Mouse (Mus musculus) heart, embryonic 13.5 days (tissue): ENCODE data around the gene Repin1. TPM values are rescaled to one million over a fixed set of nuclear protein-coding genes. Genes with fewer than 3 reads are reported as not detected.

Experiments used
- ATAC-seq: fragments of 200-750 bp; cut with Nextera tagmentation; 2 replicates; pipeline ENCODE4 v1.8.0; 2017; ENCODE audit warnings: moderate TSS enrichment; ENCODE audit not compliant: insufficient number of reproducible peaks, low FRiP score, low TSS enrichment; ENCODE audit errors: extremely low read depth
- H3K27ac ChIP-seq: fragments of 300-500 bp; sonication (generic); replicated peaks from 2 replicates; pipeline ENCODE4 v1.5.1; 2015; ENCODE audit warnings: moderate library complexity, mild to moderate bottlenecking, inconsistent platforms
- H3K27me3 ChIP-seq: fragments of 300-500 bp; sonication (generic); replicated peaks from 2 replicates; pipeline ENCODE4 v1.6.1; 2015; ENCODE audit warnings: mild to moderate bottlenecking, inconsistent platforms
- H3K36me3 ChIP-seq: fragments of 300-500 bp; sonication (generic); 2 replicates; pipeline ENCODE4 v1.6.1; 2015; ENCODE audit warnings: mild to moderate bottlenecking, inconsistent platforms
- H3K4me1 ChIP-seq: fragments of 300-500 bp; sonication (generic); 2 replicates; pipeline ENCODE4 v1.6.1; 2015; ENCODE audit warnings: inconsistent platforms
- H3K4me2 ChIP-seq: fragments of 300-500 bp; sonication (generic); 2 replicates; pipeline ENCODE4 v1.6.1; 2015; ENCODE audit warnings: inconsistent platforms, mild to moderate bottlenecking, moderate library complexity
- H3K4me3 ChIP-seq: fragments of 300-500 bp; sonication (generic); 2 replicates; pipeline ENCODE4 v1.5.1; 2015; ENCODE audit warnings: moderate library complexity, mild to moderate bottlenecking, inconsistent platforms
- H3K9ac ChIP-seq: fragments of 300-500 bp; sonication (generic); 2 replicates; pipeline ENCODE4 v1.6.1; 2015; ENCODE audit warnings: inconsistent platforms, mild to moderate bottlenecking, moderate library complexity
- H3K9me3 ChIP-seq: fragments of 300-500 bp; sonication (generic); 2 replicates; pipeline ENCODE4 v1.6.1; 2016; ENCODE audit warnings: inconsistent platforms
- WGBS: fragments of 180-500 bp; shearing (Covaris S2); methylation state at CpG from one replicate; pipeline ENCODE4 v1.1.7; 2015; ENCODE audit warnings: mixed read lengths; 5-methylcytosine and 5-hydroxymethylcytosine counted together
- polyA plus RNA-seq: library from polyadenylated mRNA; unstranded; fragments of >200 nt; fragmentation: Nextera tagmentation; extraction: Ambion mirVana; gene quantifications from 2 replicates; pipeline ENCODE4 v1.2.1, GENCODE M21; 2015

Repin1 gene
- polyA plus RNA-seq, 1 experiment from 2014 or later: 22.5 TPM

GRCm38 (mm10) chr6:48582037-48582436 lies 11.6 kb upstream of the Repin1 start:
- Histone ChIP-seq H3K9ac (no peak overlapping the region), H3K27me3 (no peaks in the 10 kb centered on the region), H3K27ac (0 out of 2 replicates have a peak overlapping the region, but pooled peaks have one; percentile 32), H3K4me2 (no peak overlapping the region), H3K4me1 (peaks cover 37% of the 10 kb centered on the region), H3K36me3 (no peaks in the 10 kb centered on the region), H3K9me3 (no peaks in the 10 kb centered on the region), H3K4me3 (no peak overlapping the region)
- no peak for ATAC-seq
- WGBS: 64% methylated on average over 3 of the region's 3 CpGs

- 22% methylated on average over 6 of the region's 6 CpGs for WGBS
- Histone ChIP-seq H3K4me2 (peak within 1 kb of the TSS; percentile 32), H3K27ac (peak within 1 kb of the TSS; percentile 83)
Measured at GRCm38 (mm10) chr6:48589194-48589750, 4.4 kb upstream of the Repin1 start, which contains the start of gene Gm45021. Gene Gm45021, plus strand, starts transcription at chr6:48589610.

GRCm38 (mm10) chr6:48591221-48591845 lies 2.4 kb upstream of the Repin1 start:
- Histone ChIP-seq H3K27ac (no peak overlapping the region), H3K9me3 (peaks cover 12% of the 10 kb centered on the region), H3K4me3 (no peak overlapping the region), H3K4me1 (peaks cover 35% of the 10 kb centered on the region), H3K27me3 (no peaks in the 10 kb centered on the region), H3K9ac (no peak overlapping the region), H3K36me3 (peaks cover 14% of the 10 kb centered on the region), H3K4me2 (no peak overlapping the region)
- 82% methylated on average over 3 of the region's 3 CpGs for WGBS
- ATAC-seq: no peak

More at GRCm38 (mm10) chr6:48589194-48589750, 4.4 kb upstream of the Repin1 start, which contains the start of gene Gm45021:
- Histone ChIP-seq H3K4me3 (no peak within 1 kb of the TSS), H3K9me3 (no peaks in the 10 kb centered on the region), H3K9ac (peak within 1 kb of the TSS; percentile 53), H3K36me3 (no peaks in the 10 kb centered on the region), H3K4me1 (peaks cover 21% of the 10 kb centered on the region), H3K27me3 (no peaks in the 10 kb centered on the region)
- no peak for ATAC-seq

- Histone ChIP-seq H3K27ac (no peak overlapping the region), H3K9ac (no peak overlapping the region), H3K4me3 (no peak overlapping the region), H3K36me3 (peaks cover 19% of the 10 kb centered on the region), H3K4me1 (peaks cover 35% of the 10 kb centered on the region), H3K4me2 (no peak overlapping the region), H3K9me3 (peaks cover 17% of the 10 kb centered on the region), H3K27me3 (no peaks in the 10 kb centered on the region)
- ATAC-seq: no peak
- WGBS: 81% methylated on average over 6 of the region's 6 CpGs
Measured at GRCm38 (mm10) chr6:48591871-48592270, 1.8 kb upstream of the Repin1 start.

- WGBS: 2% methylated on average over 37 of the region's 41 CpGs
Measured at GRCm38 (mm10) chr6:48594043-48594738, 508 bp downstream of the Repin1 start.

GRCm38 (mm10) chr6:48595278-48595677 lies 1.6 kb downstream of the Repin1 start:
- WGBS: 63% methylated on average over 1 of the region's 1 CpGs
- H3K36me3 ChIP-seq: peaks cover 53% of the 10 kb centered on the region
- ATAC-seq: no peak
- peak overlapping the region; percentile 97 for H3K9ac ChIP-seq
- H3K27ac ChIP-seq: no peak overlapping the region
- H3K27me3 ChIP-seq: no peaks in the 10 kb centered on the region
- H3K4me2 ChIP-seq: peak overlapping the region; percentile 80
- peaks cover 31% of the 10 kb centered on the region for H3K9me3 ChIP-seq
- peaks cover 20% of the 10 kb centered on the region for H3K4me1 ChIP-seq
- peak overlapping the region; percentile 85 for H3K4me3 ChIP-seq

More at GRCm38 (mm10) chr6:48594043-48594738, 508 bp downstream of the Repin1 start:
- Histone ChIP-seq H3K27ac (peak overlapping the region; percentile 91), H3K9ac (peak overlapping the region; percentile 97), H3K9me3 (peaks cover 31% of the 10 kb centered on the region), H3K4me1 (peaks cover 31% of the 10 kb centered on the region), H3K36me3 (peaks cover 42% of the 10 kb centered on the region), H3K4me2 (peak overlapping the region; percentile 80), H3K4me3 (peak overlapping the region; percentile 85), H3K27me3 (no peaks in the 10 kb centered on the region)
- peak; percentile 38 for ATAC-seq

GRCm38 (mm10) chr6:48596545-48597232 lies 3.0 kb downstream of the Repin1 start:
- Histone ChIP-seq H3K9me3 (peaks cover 31% of the 10 kb centered on the region), H3K27me3 (no peaks in the 10 kb centered on the region), H3K4me1 (peaks cover 26% of the 10 kb centered on the region), H3K36me3 (peaks cover 57% of the 10 kb centered on the region), H3K4me3 (no peak overlapping the region), H3K4me2 (no peak overlapping the region), H3K9ac (no peak overlapping the region), H3K27ac (no peak overlapping the region)
- 93% methylated on average over 45 of the region's 45 CpGs for WGBS
- ATAC-seq: no peak

- no peak overlapping the region for H3K4me3 ChIP-seq
Measured at GRCm38 (mm10) chr6:48597233-48597625, 3.5 kb downstream of the Repin1 start.

GRCm38 (mm10) chr6:48600594-48600993 lies 6.9 kb downstream of the Repin1 start:
- peaks cover 16% of the 10 kb centered on the region for H3K4me1 ChIP-seq
- H3K27me3 ChIP-seq: no peaks in the 10 kb centered on the region
- H3K4me3 ChIP-seq: no peak overlapping the region
- no peak overlapping the region for H3K4me2 ChIP-seq
- no peak overlapping the region for H3K9ac ChIP-seq
- H3K9me3 ChIP-seq: peaks cover 27% of the 10 kb centered on the region
- WGBS: 88% methylated on average over 1 of the region's 1 CpGs
- no peak overlapping the region for H3K27ac ChIP-seq
- peaks cover 60% of the 10 kb centered on the region for H3K36me3 ChIP-seq
- ATAC-seq: no peak

More at GRCm38 (mm10) chr6:48597233-48597625, 3.5 kb downstream of the Repin1 start:
- 94% methylated on average over 27 of the region's 27 CpGs for WGBS
- ATAC-seq: no peak
- Histone ChIP-seq H3K27me3 (no peaks in the 10 kb centered on the region), H3K9me3 (peaks cover 31% of the 10 kb centered on the region), H3K4me2 (no peak overlapping the region), H3K27ac (no peak overlapping the region), H3K4me1 (peaks cover 26% of the 10 kb centered on the region), H3K36me3 (peaks cover 57% of the 10 kb centered on the region), H3K9ac (no peak overlapping the region)

GRCm38 (mm10) chr6:48601271-48602079 lies 7.8 kb downstream of the Repin1 start, which contains the start of gene Zfp775:
Gene Zfp775, plus strand, starts transcription at chr6:48602063.
- Histone ChIP-seq H3K36me3 (peaks cover 51% of the 10 kb centered on the region), H3K4me2 (peak within 1 kb of the TSS; percentile 92), H3K4me1 (peaks cover 15% of the 10 kb centered on the region), H3K9ac (peak within 1 kb of the TSS; percentile 93), H3K27me3 (no peaks in the 10 kb centered on the region), H3K27ac (peak within 1 kb of the TSS; percentile 86), H3K4me3 (peak within 1 kb of the TSS; percentile 88), H3K9me3 (peaks cover 18% of the 10 kb centered on the region)
- peak; percentile 100 for ATAC-seq
- WGBS: 5% methylated on average over 42 of the region's 42 CpGs
